Mouse (Mus musculus): ENCODE results near the gene Hoxd10.

Gene Hoxd10

DNA sequence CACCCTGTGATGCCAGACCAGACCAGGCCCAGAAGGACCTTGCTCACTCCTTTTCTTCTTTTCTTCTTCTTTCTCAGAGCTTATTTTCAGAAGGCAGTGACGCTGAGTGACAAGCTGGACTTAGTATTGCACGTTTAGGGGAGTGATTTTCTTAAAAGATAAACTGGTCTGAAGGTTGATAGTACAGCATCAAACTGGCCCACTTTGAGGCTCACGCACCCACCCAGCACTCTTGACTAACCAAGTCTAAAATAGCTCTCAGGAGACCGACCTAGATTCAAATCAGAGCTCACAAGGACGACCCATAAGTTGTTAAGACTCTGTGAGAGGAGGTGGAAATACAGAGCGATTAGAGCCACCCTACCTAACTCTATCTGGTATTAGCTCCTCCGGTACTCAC, 25.3 kb upstream of the Hoxd10 start:
- no peak for DNase-seq (ENCODE audit: low read depth, low spot score)

DNA sequence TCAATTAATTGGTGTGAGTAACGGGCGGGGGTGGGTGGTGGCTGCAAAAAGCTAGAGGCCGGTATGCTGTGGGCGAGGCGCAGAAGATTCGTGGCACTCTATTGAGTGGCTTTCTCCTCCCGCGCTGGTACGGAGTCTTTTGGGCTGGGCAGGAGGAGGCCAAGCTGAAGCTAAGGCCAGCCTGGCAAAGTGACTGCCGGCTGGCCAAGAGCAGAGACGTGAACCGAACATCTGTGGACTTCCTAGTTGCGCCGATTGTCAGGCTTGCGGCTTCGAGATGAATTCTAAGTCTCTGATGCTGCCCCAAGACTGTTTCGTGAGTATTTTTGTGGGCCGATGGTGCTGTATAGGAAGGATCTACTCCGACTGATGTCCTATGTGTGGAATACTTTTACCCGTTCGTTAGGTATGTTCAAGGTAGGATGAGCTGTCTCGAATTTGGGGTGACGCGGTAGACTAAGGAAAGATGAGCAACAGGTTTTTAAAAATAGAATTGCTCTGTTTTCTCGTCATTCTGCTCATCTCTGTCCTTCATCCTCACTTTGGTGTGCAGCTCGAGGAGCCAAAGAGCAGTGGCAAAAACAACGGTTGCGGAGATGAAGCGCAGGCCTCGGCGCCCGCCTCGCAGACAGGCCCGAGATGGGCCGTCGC, 24.4 kb upstream of the Hoxd10 start:
- peak; percentile 57 for DNase-seq (ENCODE audit: low read depth, low spot score)

DNA sequence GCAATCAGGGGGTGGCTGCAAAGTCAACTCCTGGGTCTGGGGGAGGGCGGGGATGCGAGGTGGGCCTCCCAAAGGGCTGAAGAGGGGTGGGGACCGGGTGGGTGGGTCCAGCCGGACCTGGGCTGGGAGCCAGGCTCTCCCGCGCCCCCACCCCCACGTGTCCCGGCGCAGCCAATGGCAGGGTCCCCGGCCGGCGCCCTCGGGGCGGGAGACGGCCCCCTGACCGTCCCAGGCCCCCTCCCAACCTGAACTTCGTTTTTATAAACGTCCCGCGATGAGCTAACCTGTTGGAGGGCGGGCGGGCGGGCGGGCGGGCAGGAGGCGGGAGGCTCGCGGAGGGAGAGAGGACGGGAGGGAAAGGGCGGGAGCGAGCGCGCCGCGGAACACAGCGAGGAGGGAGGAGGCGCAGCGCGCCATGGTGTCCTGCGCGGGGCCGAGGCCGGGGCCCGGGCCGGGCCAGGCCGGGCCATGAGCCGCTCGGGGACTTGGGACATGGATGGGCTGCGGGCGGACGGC, 23.8 kb upstream of the Hoxd10 start, which contains the start of gene Hoxd13:
Gene Hoxd13, plus strand, starts transcription at position 469 of the 516 bp plus-strand sequence.
- DNase-seq (ENCODE audit: low read depth, low spot score), result peak; percentile 75

DNA sequence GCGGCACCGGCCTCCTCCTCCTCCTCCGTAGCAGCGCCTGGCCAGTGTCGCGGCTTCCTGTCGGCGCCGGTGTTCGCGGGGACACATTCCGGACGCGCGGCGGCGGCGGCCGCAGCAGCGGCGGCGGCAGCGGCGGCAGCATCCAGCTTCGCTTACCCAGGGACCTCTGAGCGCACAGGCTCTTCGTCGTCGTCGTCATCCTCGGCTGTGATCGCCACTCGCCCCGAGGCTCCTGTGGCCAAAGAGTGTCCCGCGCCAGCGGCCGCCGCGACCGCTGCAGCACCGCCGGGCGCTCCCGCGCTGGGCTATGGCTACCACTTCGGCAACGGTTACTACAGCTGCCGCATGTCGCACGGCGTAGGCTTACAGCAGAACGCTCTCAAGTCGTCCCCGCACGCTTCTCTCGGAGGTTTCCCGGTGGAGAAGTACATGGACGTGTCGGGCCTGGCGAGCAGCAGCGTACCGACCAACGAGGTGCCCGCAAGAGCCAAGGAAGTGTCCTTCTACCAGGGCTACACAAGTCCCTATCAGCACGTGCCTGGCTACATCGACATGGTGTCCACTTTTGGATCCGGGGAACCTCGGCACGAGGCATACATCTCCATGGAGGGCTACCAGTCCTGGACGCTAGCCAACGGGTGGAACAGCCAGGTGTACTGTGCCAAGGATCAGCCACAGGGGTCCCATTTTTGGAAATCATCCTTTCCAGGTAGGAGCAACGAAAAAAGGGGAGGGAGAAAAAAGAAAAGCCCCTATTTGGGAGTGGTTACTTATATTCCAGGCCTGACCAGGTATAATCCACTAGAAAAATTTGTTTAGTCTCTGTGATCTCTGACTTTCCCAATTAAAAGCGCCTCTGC, 23.1 kb upstream of the Hoxd10 start:
- DNase-seq (ENCODE audit: low read depth, low spot score), result peak; percentile 56

DNA sequence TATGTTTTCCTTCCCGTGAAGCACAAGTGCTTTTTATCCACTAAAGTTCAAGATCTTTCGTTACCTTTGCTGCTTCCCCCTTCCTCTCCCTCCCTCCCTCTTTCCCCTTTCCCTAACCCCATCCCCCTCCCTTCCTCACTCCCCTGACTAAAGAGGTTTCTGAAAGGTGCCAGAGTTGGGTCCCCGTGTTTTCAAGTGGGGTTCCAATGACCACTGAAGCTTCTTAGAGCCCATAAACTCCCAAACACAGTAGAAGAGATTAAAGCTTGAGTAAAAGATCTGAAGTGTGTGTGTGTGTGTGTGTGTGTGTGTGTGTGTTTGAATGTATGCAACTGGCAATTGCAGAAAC, 22.5 kb upstream of the Hoxd10 start:
- DNase-seq (ENCODE audit: low read depth, low spot score), result peak; percentile 39

DNA sequence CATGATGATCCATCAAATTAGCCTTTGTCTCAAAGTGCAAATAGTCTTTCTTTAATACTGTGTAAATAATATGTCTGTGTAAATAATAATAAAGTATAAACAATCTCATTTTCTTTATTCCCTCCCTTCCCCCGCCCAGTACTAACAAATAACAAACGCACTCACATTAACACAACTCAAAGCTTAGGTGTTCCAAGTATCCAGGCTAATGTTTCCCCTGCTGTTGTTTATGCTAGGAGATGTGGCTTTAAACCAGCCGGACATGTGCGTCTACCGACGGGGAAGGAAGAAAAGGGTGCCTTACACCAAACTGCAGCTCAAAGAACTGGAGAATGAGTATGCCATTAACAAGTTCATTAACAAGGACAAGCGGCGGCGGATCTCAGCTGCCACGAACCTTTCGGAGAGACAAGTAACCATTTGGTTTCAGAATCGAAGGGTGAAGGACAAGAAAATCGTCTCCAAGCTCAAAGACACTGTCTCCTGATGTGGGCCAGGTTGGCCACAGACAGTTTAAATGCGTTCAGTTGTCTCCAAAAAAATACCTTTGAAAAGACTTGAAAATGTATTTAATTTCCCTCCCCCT, 22.0 kb upstream of the Hoxd10 start:
- DNase-seq (ENCODE audit: low read depth, low spot score), result peak; percentile 21

DNA sequence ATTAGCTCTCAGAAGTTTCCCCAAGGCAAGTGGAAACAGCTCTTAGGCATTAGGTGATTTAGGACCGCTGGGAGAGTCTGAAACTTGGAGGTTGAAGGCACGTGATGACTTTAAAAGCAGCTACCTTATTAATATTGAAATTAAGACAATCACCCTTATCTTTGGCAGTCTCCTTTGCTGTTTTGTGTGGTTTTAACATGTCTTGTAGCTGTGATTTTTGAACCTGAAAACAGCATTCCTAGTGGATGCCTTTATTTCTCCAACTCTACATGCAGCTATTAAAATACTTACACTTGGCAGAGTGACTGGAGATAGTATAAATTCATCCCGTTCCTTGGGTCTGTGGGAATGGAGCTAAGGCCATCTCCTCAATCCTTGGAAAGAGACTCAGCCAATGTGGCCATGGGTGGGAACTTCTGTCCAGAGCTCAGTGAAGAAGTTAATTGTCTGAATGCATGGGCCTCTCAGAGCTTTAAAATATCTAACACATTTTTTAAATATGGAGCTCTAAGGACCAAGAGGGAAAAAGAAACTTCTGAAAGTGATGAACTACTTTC, 21.0 kb upstream of the Hoxd10 start:
- DNase-seq (ENCODE audit: low read depth, low spot score), result no peak

DNA sequence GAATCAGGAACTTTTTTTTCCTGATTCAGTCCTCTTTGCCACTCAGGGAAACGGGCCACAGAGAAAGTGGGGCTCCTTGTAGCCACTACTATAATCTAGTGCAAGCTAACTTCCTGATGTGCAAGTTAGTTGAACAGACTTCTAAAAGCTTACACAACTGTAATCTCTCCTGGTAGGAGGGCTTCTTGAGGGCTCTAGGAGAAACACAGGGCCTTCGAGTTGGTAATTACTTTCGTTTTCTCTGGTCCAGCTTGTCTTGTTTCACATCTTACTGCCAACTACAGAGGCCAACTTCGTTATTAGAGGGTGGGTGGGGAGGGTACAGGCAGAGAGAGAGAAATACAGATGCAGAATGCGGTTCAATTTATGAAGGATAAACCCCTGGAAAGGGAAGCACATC, 19.9 kb upstream of the Hoxd10 start:
- DNase-seq (ENCODE audit: low read depth, low spot score), result no peak

DNA sequence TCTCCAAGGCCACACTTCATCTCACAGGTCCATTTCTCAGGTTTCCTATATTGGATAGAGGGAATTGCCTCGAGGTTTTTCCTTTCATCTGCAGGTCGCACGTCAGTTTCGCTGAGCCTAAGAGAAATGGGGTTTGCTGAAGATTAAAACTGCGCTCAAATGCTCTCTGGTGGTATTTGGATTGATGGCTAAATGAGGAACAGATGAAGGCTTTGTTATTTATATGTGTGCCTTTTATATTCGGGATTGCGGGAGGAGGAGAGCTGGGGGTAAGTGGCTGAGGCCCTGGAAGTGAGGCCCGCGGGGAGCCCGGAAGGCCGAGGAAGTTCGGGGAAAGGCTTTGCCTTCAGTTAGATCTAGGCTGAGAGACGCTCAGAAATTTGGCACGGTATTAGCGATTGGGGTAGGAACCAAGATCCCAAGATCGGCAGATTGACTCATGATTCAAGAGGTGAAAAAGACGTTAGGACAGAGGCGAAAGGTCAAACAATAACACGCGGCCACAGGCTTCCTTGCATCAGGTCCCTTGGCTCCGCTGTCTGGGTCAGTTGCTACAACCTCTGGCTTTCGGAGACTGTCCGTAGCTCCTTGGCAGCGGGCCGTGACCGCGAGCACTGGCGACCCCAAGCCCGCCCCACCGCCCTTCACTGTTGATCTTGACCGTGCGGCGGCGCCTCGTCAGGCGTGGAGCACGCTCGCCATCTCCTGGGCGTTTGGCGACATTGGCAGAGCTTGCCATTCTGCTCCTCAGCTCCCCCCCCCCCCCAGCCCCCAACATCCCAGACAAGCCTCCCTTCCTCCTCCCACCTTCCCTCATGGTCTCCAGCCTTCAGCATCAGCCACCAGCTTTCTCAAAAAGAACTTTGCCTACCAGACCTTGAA, 19.0 kb upstream of the Hoxd10 start:
- DNase-seq (ENCODE audit: low read depth, low spot score), result peak; percentile 85

DNA sequence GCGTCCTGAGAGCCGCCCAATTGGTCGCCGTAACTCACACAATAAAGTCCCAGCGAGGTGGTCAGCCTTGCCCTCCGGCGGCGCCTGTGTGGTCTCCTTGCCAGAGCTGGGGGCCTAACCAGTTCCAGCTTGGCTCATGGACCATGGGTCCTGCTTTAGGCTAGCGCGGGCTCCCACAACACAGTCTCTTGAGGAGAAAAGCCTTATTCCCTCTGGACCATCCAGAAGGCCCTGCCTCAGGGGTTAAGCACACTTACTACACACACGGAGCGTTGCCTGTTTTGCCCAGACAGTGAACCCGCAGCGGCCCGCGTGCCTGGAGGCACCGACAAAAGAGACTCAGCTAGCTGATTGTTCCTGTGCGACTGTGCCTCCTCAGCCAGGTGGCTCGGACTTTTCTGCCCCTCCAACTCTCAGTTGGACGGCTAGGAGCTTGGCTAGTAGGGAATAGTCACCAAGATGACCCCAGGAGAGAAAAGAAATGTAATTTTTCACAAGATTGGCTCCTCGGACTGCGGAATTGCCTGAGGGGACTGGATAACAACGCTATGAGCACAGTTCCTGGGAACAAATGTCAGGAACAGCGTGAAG, 17.8 kb upstream of the Hoxd10 start:
- no peak for DNase-seq (ENCODE audit: low read depth, low spot score)

DNA sequence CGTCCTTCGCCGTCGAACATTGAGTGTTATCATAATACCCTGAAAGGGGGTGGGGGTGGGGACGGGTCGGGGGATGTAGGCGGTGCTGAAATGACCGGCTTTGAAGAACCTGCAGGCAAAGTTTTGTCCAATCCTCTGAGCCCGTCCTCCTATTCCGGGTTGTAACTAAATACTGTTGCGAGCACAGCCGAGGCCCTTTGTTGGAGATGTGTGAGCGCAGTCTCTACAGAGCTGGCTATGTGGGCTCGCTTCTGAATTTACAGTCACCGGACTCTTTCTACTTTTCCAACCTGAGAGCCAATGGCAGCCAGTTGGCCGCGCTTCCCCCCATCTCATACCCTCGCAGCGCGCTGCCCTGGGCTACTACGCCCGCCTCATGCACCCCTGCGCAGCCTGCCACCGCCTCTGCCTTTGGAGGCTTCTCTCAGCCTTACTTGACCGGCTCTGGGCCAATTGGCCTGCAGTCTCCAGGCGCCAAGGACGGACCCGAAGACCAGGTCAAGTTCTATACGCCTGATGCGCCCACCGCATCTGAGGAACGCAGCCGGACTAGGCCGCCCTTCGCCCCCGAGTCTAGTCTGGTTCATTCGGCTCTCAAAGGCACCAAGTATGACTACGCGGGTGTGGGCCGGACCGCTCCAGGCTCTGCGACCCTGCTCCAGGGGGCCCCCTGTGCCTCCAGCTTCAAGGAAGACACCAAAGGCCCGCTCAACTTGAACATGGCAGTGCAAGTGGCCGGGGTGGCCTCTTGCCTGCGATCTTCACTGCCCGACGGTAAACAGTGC, 16.7 kb upstream of the Hoxd10 start, which contains the start of gene Hoxd12:
Gene Hoxd12, plus strand, starts transcription at position 133 of the 785 bp plus-strand sequence.
- peak; percentile 39 for DNase-seq (ENCODE audit: low read depth, low spot score)

DNA sequence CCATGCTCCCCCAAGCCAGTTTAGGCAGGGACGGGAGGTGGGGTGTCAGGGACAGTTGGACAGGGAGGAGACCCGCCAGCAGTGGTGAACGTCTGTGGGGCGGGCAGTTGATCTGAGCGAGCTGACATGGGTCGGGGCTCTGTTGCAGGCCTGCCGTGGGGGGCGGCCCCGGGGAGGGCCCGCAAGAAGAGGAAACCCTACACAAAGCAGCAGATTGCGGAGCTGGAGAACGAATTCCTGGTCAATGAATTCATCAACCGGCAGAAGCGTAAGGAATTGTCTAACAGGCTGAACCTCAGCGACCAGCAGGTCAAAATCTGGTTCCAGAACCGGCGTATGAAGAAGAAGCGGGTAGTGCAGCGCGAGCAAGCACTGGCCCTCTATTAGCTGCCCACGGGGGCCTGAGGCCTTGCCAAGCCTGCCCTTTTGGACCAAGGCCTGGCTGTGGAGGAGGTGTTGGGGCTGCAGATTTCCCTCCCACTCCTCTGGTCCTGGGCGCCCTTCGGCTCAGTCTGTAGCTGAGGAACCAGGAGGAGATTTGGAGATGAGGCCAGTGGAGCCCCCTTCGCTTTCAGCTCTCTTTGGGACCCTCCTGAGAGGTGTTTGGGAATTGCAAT, 15.9 kb upstream of the Hoxd10 start:
- peak; percentile 26 for DNase-seq (ENCODE audit: low read depth, low spot score)

DNA sequence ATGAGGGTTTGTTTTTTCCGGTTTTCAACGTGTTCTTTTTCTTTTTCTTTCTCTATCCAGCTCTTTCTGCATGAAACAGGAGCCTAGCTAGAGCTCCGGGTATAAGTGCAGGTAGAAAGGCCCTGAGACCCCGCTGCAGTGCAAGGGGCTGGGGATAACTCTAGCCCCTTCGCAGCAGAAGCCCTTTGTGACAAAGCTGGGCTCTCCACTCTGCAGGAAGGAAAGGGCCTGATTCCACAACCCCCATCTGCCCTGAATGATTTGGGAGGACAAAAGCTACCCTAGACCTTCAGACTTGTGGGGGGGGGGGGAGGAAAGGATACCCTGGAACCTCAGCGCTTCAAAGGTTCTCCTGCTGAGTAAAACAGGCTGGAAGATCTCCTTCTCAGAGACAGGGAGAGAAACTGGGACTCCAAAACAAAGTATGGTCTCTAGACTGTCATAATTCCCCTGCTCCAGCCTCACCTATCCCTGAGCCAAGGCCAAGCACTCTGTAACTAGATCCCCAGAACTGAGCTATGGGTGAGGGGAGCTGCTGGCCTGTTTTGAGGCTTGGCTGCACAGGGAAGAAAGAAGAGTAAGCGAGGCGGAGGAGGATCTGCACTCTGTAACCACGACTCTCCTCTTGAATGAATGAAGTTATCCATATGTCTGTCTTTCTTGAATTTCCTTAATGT, 15.2 kb upstream of the Hoxd10 start:
- no peak for DNase-seq (ENCODE audit: low read depth, low spot score)

DNA sequence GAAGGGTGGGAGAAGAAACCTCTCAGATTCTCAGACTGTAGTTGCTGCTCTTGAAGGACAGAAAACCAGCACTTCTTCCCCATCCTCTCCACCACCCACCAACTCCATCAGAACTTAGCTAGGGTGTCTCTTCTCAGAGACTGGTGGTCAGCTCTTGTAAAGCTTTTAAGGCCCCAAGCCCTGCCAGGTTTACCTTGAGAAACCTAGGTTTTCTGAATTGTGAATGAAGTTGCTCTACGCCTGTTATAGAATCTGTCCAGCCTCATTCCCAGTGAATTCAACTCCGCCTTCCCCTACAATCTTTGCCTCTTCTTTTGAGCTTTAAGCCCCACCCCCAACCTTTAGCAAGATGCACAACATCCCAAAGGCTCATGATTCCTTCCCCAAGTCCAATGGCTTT, 14.6 kb upstream of the Hoxd10 start:
- no peak for DNase-seq (ENCODE audit: low read depth, low spot score)

DNA sequence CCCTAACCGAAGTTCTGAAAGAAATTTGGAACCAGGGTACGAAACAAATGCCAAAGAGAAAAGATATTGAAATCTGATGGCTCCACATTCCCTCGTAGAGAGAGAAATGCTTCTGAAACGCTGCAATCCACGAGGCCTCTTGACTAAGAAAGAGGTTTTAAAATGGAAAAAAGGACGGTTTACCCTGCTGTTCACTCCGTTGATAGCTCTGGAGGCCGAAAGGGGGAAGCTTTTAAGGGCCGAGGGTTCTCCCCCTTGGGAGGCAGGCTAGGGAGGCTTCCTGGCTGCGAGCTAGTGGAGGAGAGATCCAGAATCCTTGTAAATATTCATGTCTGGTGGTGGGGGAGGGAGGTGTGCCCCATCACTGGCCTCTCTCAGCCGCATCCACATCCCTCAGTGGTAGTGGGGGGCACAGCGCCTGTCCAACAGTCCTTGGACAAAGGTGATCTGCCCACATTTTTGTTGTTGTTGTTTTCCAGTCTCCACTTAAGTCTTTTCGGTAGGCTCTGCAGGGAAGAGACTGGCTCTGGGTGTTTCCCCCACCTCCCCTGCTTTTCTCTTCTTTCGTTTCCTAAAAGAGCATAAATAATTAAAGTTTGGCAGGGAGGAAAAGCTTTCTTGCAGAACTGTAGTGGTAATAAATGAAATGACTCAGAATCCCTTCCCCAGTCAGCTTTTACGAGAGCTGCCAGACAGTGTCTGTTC, 12.7 kb upstream of the Hoxd10 start, which contains the start of gene Hoxd11:
Gene Hoxd11, plus strand, starts transcription at position 667 of the 705 bp plus-strand sequence.
- DNase-seq (ENCODE audit: low read depth, low spot score), result peak; percentile 41

DNA sequence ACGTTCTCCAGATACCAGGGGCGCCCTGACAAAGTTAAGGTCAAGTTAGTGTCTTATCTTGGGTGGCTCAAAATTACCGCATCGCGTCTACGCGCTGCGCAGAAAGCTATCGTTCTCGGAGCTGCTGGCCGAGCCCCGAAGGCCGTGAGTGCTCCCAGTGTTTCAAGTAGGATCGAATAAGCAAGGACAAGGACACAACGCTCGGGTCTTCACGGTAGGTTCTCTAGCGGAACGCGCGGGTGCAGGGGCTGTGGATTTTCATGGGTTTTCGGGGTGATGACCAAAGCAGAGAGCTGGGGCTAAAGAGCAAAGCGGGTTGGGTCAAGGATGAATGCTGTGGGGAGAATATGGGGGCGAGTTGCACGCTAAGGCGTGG, 12.1 kb upstream of the Hoxd10 start:
- DNase-seq (ENCODE audit: low read depth, low spot score), result peak; percentile 60

DNA sequence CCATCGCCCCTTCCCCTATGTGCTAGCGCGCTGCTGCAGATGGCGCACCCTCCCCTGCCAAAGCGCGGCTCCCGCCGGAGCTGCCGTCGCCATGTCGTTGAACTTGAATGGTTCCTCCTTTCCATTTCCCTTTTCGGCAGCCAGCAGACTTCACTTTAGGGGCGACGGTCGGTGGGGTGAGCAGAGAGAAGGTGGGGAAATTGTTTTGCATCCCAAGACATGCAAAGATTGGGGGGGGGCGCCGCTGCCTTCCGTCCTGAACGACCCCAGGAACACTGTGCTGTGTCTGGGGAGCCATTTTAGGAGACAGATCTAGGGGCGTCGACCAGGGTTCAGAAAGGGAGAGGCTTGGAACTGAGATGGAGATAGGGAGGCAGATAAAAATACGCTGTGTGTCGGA, 11.7 kb upstream of the Hoxd10 start:
- peak; percentile 57 for DNase-seq (ENCODE audit: low read depth, low spot score)

Measured in R1 (cell line).